Mouse (Mus musculus) hindbrain, embryonic 16.5 days (tissue): ENCODE measurements around the gene Bhlha9. TPM values are rescaled to one million over a fixed set of nuclear protein-coding genes. Genes with fewer than 3 reads are reported as not detected.

Source experiments
- ATAC-seq: fragments of 200-750 bp; cut with Nextera tagmentation; 2 replicates; pipeline ENCODE4 v1.8.0; 2017; ENCODE audit warnings: moderate TSS enrichment, moderate library complexity
- H3K27ac ChIP-seq: fragments of 300-500 bp; sonication (generic); 2 replicates; pipeline ENCODE4 v1.5.1; 2014; ENCODE audit warnings: low read depth, mild to moderate bottlenecking, control low read depth, low read length, moderate library complexity
- H3K27me3 ChIP-seq: fragments of 300-500 bp; sonication (generic); replicated peaks from 2 replicates; pipeline ENCODE4 v1.6.1; 2014; ENCODE audit warnings: low read length; ENCODE audit not compliant: control insufficient read depth, insufficient read depth
- H3K36me3 ChIP-seq: fragments of 300-500 bp; sonication (generic); 2 replicates; pipeline ENCODE4 v1.6.1; 2014; ENCODE audit warnings: mild to moderate bottlenecking, low read length, moderate library complexity, mixed read lengths; ENCODE audit not compliant: control insufficient read depth, insufficient read depth
- H3K4me1 ChIP-seq: fragments of 300-500 bp; sonication (generic); 2 replicates; pipeline ENCODE4 v1.6.1; 2014; ENCODE audit warnings: low read depth, low read length; ENCODE audit not compliant: control insufficient read depth, insufficient read depth
- H3K4me2 ChIP-seq: fragments of 300-500 bp; sonication (generic); 2 replicates; pipeline ENCODE4 v1.6.1; 2014; ENCODE audit warnings: mild to moderate bottlenecking, low read length, control low read depth, moderate library complexity
- H3K4me3 ChIP-seq: fragments of 300-500 bp; sonication (generic); 2 replicates; pipeline ENCODE4 v1.5.1; 2014; ENCODE audit warnings: mild to moderate bottlenecking, low read length, control low read depth, moderate library complexity
- H3K9ac ChIP-seq: fragments of 300-500 bp; sonication (generic); 2 replicates; pipeline ENCODE4 v1.6.1; 2014; ENCODE audit warnings: low read depth, mild to moderate bottlenecking, control low read depth, low read length, moderate library complexity
- H3K9me3 ChIP-seq: fragments of 300-500 bp; sonication (generic); 2 replicates; pipeline ENCODE4 v1.6.1; 2014; ENCODE audit warnings: mild to moderate bottlenecking, low read length, moderate library complexity; ENCODE audit not compliant: control insufficient read depth
- WGBS: fragments of 180-500 bp; shearing (Covaris S2); extraction: QIAGEN DNeasy Blood & Tissue Kit; methylation state at CpG from one replicate; pipeline ENCODE4 v1.1.7; 2014; 5-methylcytosine and 5-hydroxymethylcytosine counted together
- polyA plus RNA-seq: library from polyadenylated mRNA; unstranded; fragments of >200 nt; fragmentation: Nextera tagmentation; extraction: Ambion mirVana; gene quantifications from 2 replicates; pipeline ENCODE4 v1.2.1, GENCODE M21; 2015

Gene Bhlha9
- polyA plus RNA-seq, 1 experiment from 2014 or later, result 2.6 TPM

DNA sequence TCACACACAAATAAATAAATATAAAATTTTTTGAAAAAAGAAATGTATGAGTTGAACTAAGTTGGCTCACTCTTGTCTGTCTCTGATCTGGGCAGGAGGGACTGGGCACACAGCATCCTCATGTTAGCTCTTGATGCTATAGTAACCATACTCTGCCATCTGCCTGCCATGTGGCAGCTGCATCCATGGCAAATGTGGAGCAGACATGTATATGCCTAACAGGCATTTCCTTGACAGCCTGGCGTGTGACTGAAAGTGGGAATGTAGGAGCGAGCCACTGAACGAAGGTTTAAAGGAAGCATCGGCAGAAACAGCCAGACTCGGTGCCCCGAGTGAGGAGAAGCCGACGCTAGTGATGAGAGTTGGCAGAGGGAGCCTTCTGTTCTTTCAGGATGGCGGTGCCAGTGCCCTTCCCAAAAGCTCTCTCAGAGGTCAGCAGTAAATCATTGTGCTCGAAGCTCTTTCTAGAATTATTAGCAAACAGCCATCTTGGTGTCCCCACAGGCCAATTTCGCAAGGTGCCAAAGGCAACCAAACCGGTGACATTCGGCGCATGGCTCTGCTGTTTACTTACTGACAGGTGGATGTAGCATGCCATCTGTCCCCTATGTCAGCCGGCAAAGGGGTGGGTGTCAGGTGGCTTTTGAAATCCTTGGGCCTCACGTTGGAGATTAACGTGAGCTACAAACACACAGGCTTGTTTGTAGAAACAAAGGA is 32.8 kb upstream of the Bhlha9 start:
- ATAC-seq, result 0 out of 2 replicates have a peak, but pooled peaks have one; percentile 61
- Histone ChIP-seq H3K4me3 (no peak overlapping the region), H3K9ac (no peak overlapping the region), H3K27me3 (no peaks in the 10 kb centered on the region), H3K4me1 (peaks cover 10% of the 10 kb centered on the region), H3K9me3 (no peaks in the 10 kb centered on the region), H3K36me3 (no peaks in the 10 kb centered on the region), H3K27ac (peak overlapping the region; percentile 20; the same call in 1 of the 2 replicates), H3K4me2 (no peak overlapping the region)
- WGBS, result 53% methylated on average over 17 of the region's 17 CpGs

DNA sequence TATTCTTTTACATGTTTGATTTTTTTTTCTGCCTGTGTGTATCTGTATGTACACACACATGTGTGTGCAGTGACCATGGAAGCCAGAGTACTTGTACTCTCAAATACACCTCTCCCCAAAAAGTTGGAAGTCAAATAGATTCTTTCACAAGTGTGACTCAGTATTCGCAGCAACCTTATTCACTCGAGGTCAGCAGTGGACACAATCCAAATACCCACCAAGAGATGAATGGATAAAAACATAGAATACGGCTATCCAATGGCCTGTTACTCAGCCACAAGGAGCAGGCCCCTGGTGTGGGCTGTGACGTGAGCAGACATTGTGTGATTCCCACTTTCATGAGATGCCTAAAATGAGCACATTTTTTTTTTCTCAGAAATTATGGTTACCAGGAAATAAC is 32.0 kb upstream of the Bhlha9 start:
- no peaks in the 10 kb centered on the region for H3K9me3 ChIP-seq
- ATAC-seq, result no peak
- no peak overlapping the region for H3K4me3 ChIP-seq
- H3K27ac ChIP-seq, result no peak overlapping the region
- H3K4me1 ChIP-seq, result peaks cover 18% of the 10 kb centered on the region
- no peaks in the 10 kb centered on the region for H3K36me3 ChIP-seq
- H3K27me3 ChIP-seq, result no peaks in the 10 kb centered on the region; the same call in 1 of the 2 replicates
- no peak overlapping the region for H3K9ac ChIP-seq
- no peak overlapping the region for H3K4me2 ChIP-seq
- WGBS, result 59% methylated on average over 4 of the region's 4 CpGs

DNA sequence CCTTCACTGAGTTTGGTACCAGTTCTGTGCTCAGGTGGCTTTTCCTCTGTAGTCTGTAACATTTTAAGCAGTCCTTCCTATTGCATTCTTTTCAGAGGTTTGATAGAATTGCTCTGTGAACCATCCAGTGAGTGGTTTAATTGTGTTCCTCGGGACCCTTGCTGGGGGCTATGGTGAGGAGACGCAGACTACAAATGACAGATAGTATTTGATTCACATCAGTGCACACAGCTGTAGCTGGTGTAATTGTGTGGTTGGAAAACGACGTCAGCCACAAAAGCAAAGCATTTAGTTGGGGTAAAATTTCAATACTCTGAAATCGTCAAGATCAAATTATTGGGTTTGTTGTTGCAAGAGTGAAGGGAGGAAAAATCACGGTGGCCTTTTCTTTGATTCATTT is 28.0 kb upstream of the Bhlha9 start:
- WGBS, result 29% methylated on average over 6 of the region's 6 CpGs
- Histone ChIP-seq H3K9me3 (no peaks in the 10 kb centered on the region), H3K27ac (peak overlapping the region; percentile 59), H3K36me3 (no peaks in the 10 kb centered on the region), H3K4me3 (no peak overlapping the region), H3K9ac (no peak overlapping the region), H3K27me3 (no peaks in the 10 kb centered on the region; the same call in 1 of the 2 replicates), H3K4me1 (peaks cover 39% of the 10 kb centered on the region), H3K4me2 (no peak overlapping the region)
- ATAC-seq, result no peak

- Histone ChIP-seq H3K4me3 (no peak overlapping the region), H3K27me3 (no peaks in the 10 kb centered on the region; the same call in 1 of the 2 replicates), H3K4me2 (no peak overlapping the region), H3K4me1 (peaks cover 35% of the 10 kb centered on the region), H3K36me3 (no peaks in the 10 kb centered on the region), H3K9me3 (no peaks in the 10 kb centered on the region), H3K27ac (no peak overlapping the region; the same call in 1 of the 2 replicates), H3K9ac (0 out of 2 replicates have a peak overlapping the region, but pooled peaks have one; percentile 35)
- WGBS, result 67% methylated on average over 9 of the region's 9 CpGs
- no peak for ATAC-seq
Observed at GRCm38 (mm10) chr11:76645036-76645435, 27.2 kb upstream of the Bhlha9 start.

- Histone ChIP-seq H3K36me3 (no peaks in the 10 kb centered on the region), H3K27ac (peak overlapping the region; percentile 19; the same call in 1 of the 2 replicates), H3K4me1 (peaks cover 35% of the 10 kb centered on the region), H3K27me3 (no peaks in the 10 kb centered on the region; the same call in 1 of the 2 replicates), H3K9me3 (no peaks in the 10 kb centered on the region), H3K4me2 (peak overlapping the region; percentile 68), H3K4me3 (peak overlapping the region; percentile 34), H3K9ac (peak overlapping the region; percentile 53)
- peak; percentile 75 for ATAC-seq
- WGBS, result 0% methylated on average over 19 of the region's 19 CpGs
Observed at GRCm38 (mm10) chr11:76645955-76646354, 26.3 kb upstream of the Bhlha9 start.

DNA sequence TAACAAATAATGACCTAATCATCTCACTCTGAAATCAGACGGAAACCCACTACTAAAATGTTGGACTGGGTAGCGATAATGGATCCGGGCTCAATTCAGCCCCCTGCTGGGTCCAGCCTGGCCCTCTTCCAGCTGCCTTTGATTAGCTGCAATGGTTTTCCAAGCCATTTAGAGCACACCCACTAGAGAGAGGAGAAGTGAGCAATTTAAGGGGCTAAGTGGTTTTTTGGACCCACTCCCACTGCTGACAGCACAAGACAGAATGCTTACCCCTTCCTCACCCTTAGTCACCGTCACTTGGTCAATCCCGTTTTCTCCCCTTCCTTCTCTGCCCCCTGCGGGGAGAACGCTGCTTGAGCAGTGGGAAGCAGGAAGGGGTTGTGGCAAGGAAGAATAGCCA is 25.2 kb upstream of the Bhlha9 start:
- Histone ChIP-seq H3K9ac (no peak overlapping the region; the same call in 1 of the 2 replicates), H3K4me3 (no peak overlapping the region; the same call in 1 of the 2 replicates), H3K27me3 (no peaks in the 10 kb centered on the region; the same call in 1 of the 2 replicates), H3K27ac (peak overlapping the region; percentile 52; the same call in 1 of the 2 replicates), H3K36me3 (no peaks in the 10 kb centered on the region), H3K4me2 (peak overlapping the region; percentile 50), H3K4me1 (peaks cover 35% of the 10 kb centered on the region), H3K9me3 (no peaks in the 10 kb centered on the region)
- 0% methylated on average over 7 of the region's 7 CpGs for WGBS
- peak; percentile 63; the same call in 1 of the 2 replicates for ATAC-seq

- no peaks in the 10 kb centered on the region for H3K9me3 ChIP-seq
- H3K27ac ChIP-seq, result peak overlapping the region; percentile 52; the same call in 1 of the 2 replicates
- no peaks in the 10 kb centered on the region for H3K36me3 ChIP-seq
- peak; percentile 52; the same call in 1 of the 2 replicates for ATAC-seq
- no peaks in the 10 kb centered on the region; the same call in 1 of the 2 replicates for H3K27me3 ChIP-seq
- peaks cover 35% of the 10 kb centered on the region for H3K4me1 ChIP-seq
- H3K9ac ChIP-seq, result no peak overlapping the region; the same call in 1 of the 2 replicates
- H3K4me3 ChIP-seq, result no peak overlapping the region; the same call in 1 of the 2 replicates
- H3K4me2 ChIP-seq, result peak overlapping the region; percentile 50
- 9% methylated on average over 9 of the region's 9 CpGs for WGBS
Observed at GRCm38 (mm10) chr11:76647500-76647899, 24.8 kb upstream of the Bhlha9 start.

- Histone ChIP-seq H3K36me3 (no peaks in the 10 kb centered on the region), H3K9me3 (no peaks in the 10 kb centered on the region), H3K27ac (no peak overlapping the region), H3K4me2 (no peak overlapping the region), H3K4me1 (peaks cover 16% of the 10 kb centered on the region), H3K4me3 (no peak overlapping the region), H3K9ac (no peak overlapping the region), H3K27me3 (no peaks in the 10 kb centered on the region)
- ATAC-seq, result no peak
- WGBS, result 53% methylated on average over 13 of the region's 14 CpGs
Observed at GRCm38 (mm10) chr11:76650862-76651560, 21.3 kb upstream of the Bhlha9 start.

DNA sequence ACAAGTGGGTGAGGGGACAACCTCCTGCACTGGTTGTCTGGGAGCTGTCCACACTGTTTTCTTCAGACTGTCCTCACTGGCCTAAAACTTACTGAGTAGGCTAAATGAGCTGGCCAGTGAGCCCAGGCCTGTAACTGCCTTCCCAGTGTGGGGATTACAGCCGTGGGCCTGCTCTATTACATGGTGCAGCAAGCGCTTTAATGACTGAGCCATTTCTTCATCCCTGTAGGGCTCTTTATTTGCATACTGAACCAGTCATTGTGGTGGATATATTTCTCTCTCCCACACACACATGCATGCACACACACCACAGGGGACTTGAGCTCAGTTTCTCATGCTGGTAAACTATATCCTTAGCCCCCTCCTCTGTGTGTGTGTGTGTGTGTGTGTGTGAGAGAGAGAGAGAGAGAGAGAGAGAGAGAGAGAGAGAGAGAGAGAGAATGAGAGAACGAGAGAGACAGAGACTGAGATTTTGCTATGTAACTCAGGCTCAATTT is 19.4 kb upstream of the Bhlha9 start:
- Histone ChIP-seq H3K36me3 (no peaks in the 10 kb centered on the region), H3K4me3 (no peak overlapping the region), H3K9me3 (no peaks in the 10 kb centered on the region), H3K4me2 (no peak overlapping the region), H3K4me1 (no peaks in the 10 kb centered on the region; the same call in 1 of the 2 replicates), H3K27me3 (no peaks in the 10 kb centered on the region), H3K9ac (no peak overlapping the region), H3K27ac (no peak overlapping the region)
- ATAC-seq, result peak; percentile 31; the same call in 1 of the 2 replicates
- 25% methylated on average over 3 of the region's 3 CpGs for WGBS
